Mouse (Mus musculus): ENCODE results near the gene Gprc5a. TPM values are rescaled to one million over a fixed set of nuclear protein-coding genes. Genes with fewer than 3 reads are reported as not detected.

Gene Gprc5a
- polyA plus RNA-seq, 1 experiment from 2014 or later, result 2.5 TPM

- Histone ChIP-seq H3K36me3 (no peaks in the 10 kb centered on the region), H3K4me3 (no peak overlapping the region), H3K4me2 (replicated peaks) (no peak overlapping the region), H3K9me3 (no peaks in the 10 kb centered on the region), H3K27me3 (peaks cover 5% of the 10 kb centered on the region), H3K9ac (no peak overlapping the region), H3K27ac (no peak overlapping the region), H3K4me1 (0 out of 2 replicates have a peak, but pooled peaks cover 3% of the 10 kb centered on the region)
- WGBS, result 73% methylated on average over 9 of the region's 9 CpGs
- ATAC-seq (ENCODE audit: low FRiP score, low read depth), result no peak
These were observed 18.2 kb upstream of the Gprc5a start for GRCm38 (mm10) chr6:135047276-135047675.

GRCm38 (mm10) chr6:135048509-135048908 lies 16.9 kb upstream of the Gprc5a start:
- Histone ChIP-seq H3K4me1 (0 out of 2 replicates have a peak, but pooled peaks cover 3% of the 10 kb centered on the region), H3K4me2 (replicated peaks) (no peak overlapping the region), H3K27me3 (peaks cover 5% of the 10 kb centered on the region), H3K9me3 (no peaks in the 10 kb centered on the region), H3K4me3 (no peak overlapping the region), H3K9ac (no peak overlapping the region), H3K27ac (no peak overlapping the region), H3K36me3 (no peaks in the 10 kb centered on the region)
- no peak for ATAC-seq (ENCODE audit: low FRiP score, low read depth)
- 63% methylated on average over 6 of the region's 6 CpGs for WGBS

GRCm38 (mm10) chr6:135048956-135049355 lies 16.5 kb upstream of the Gprc5a start:
- peaks cover 5% of the 10 kb centered on the region for H3K27me3 ChIP-seq
- H3K4me3 ChIP-seq, result no peak overlapping the region
- H3K9ac ChIP-seq, result no peak overlapping the region
- no peak for ATAC-seq (ENCODE audit: low FRiP score, low read depth)
- WGBS, result 68% methylated on average over 16 of the region's 16 CpGs
- H3K36me3 ChIP-seq, result no peaks in the 10 kb centered on the region
- no peak overlapping the region for H3K4me2 ChIP-seq (replicated peaks)
- 0 out of 2 replicates have a peak, but pooled peaks cover 3% of the 10 kb centered on the region for H3K4me1 ChIP-seq
- H3K9me3 ChIP-seq, result no peaks in the 10 kb centered on the region
- H3K27ac ChIP-seq, result no peak overlapping the region

- Histone ChIP-seq H3K4me2 (replicated peaks) (no peak overlapping the region), H3K27me3 (no peaks in the 10 kb centered on the region), H3K4me3 (no peak overlapping the region), H3K9me3 (no peaks in the 10 kb centered on the region), H3K9ac (no peak overlapping the region), H3K4me1 (no peaks in the 10 kb centered on the region), H3K27ac (no peak overlapping the region), H3K36me3 (no peaks in the 10 kb centered on the region)
- 83% methylated on average over 3 of the region's 3 CpGs for WGBS
- no peak for ATAC-seq (ENCODE audit: low FRiP score, low read depth)
These were observed 11.7 kb upstream of the Gprc5a start for GRCm38 (mm10) chr6:135053789-135054188.

- no peak overlapping the region for H3K9ac ChIP-seq
- no peaks in the 10 kb centered on the region for H3K4me1 ChIP-seq
- H3K4me2 ChIP-seq (replicated peaks), result no peak overlapping the region
- no peaks in the 10 kb centered on the region for H3K36me3 ChIP-seq
- 41% methylated on average over 4 of the region's 4 CpGs for WGBS
- no peaks in the 10 kb centered on the region for H3K9me3 ChIP-seq
- no peak for ATAC-seq (ENCODE audit: low FRiP score, low read depth)
- H3K4me3 ChIP-seq, result no peak overlapping the region
- no peaks in the 10 kb centered on the region for H3K27me3 ChIP-seq
- no peak overlapping the region for H3K27ac ChIP-seq
These were observed 9.6 kb upstream of the Gprc5a start for GRCm38 (mm10) chr6:135055882-135056281.

- H3K4me2 ChIP-seq (replicated peaks), result no peak overlapping the region
- H3K27ac ChIP-seq, result no peak overlapping the region
- H3K4me1 ChIP-seq, result peaks cover 7% of the 10 kb centered on the region
- 89% methylated on average over 4 of the region's 4 CpGs for WGBS
- H3K4me3 ChIP-seq, result no peak overlapping the region
- no peak for ATAC-seq (ENCODE audit: low FRiP score, low read depth)
- no peaks in the 10 kb centered on the region for H3K9me3 ChIP-seq
- peaks cover 13% of the 10 kb centered on the region for H3K27me3 ChIP-seq
- no peaks in the 10 kb centered on the region for H3K36me3 ChIP-seq
- no peak overlapping the region for H3K9ac ChIP-seq
These were observed 4.7 kb upstream of the Gprc5a start for GRCm38 (mm10) chr6:135060728-135061127.

- Histone ChIP-seq H3K9me3 (no peaks in the 10 kb centered on the region), H3K4me3 (no peak overlapping the region), H3K36me3 (no peaks in the 10 kb centered on the region), H3K4me2 (replicated peaks) (peak overlapping the region; percentile 77; the same call in 1 of the 2 replicates), H3K4me1 (peaks cover 25% of the 10 kb centered on the region), H3K9ac (no peak overlapping the region), H3K27ac (no peak overlapping the region), H3K27me3 (peaks cover 24% of the 10 kb centered on the region)
- ATAC-seq (ENCODE audit: low FRiP score, low read depth), result no peak
- 66% methylated on average over 12 of the region's 12 CpGs for WGBS
These were observed 830 bp upstream of the Gprc5a start for GRCm38 (mm10) chr6:135064621-135065020.

- Histone ChIP-seq H3K4me3 (no peak overlapping the region), H3K27me3 (peaks cover 24% of the 10 kb centered on the region), H3K4me2 (replicated peaks) (0 out of 2 replicates have a peak overlapping the region, but pooled peaks have one; percentile 2), H3K9me3 (no peaks in the 10 kb centered on the region), H3K36me3 (no peaks in the 10 kb centered on the region), H3K27ac (no peak overlapping the region), H3K4me1 (peaks cover 25% of the 10 kb centered on the region), H3K9ac (no peak overlapping the region)
- ATAC-seq (ENCODE audit: low FRiP score, low read depth), result no peak
- 40% methylated on average over 6 of the region's 6 CpGs for WGBS
These were observed 1.5 kb downstream of the Gprc5a start for GRCm38 (mm10) chr6:135066795-135067445.

GRCm38 (mm10) chr6:135068221-135068620 lies 2.8 kb downstream of the Gprc5a start:
- Histone ChIP-seq H3K4me1 (peaks cover 25% of the 10 kb centered on the region), H3K9ac (no peak overlapping the region), H3K4me3 (no peak overlapping the region), H3K27ac (no peak overlapping the region), H3K36me3 (no peaks in the 10 kb centered on the region), H3K4me2 (replicated peaks) (no peak overlapping the region), H3K27me3 (peaks cover 24% of the 10 kb centered on the region), H3K9me3 (no peaks in the 10 kb centered on the region)
- no peak for ATAC-seq (ENCODE audit: low FRiP score, low read depth)
- WGBS, result 68% methylated on average over 5 of the region's 5 CpGs

GRCm38 (mm10) chr6:135069856-135070255 lies 4.4 kb downstream of the Gprc5a start:
- H3K4me3 ChIP-seq, result no peak overlapping the region
- no peak overlapping the region for H3K4me2 ChIP-seq (replicated peaks)
- no peaks in the 10 kb centered on the region for H3K9me3 ChIP-seq
- peaks cover 16% of the 10 kb centered on the region for H3K27me3 ChIP-seq
- no peak overlapping the region for H3K27ac ChIP-seq
- ATAC-seq (ENCODE audit: low FRiP score, low read depth), result no peak
- H3K36me3 ChIP-seq, result no peaks in the 10 kb centered on the region
- 73% methylated on average over 6 of the region's 6 CpGs for WGBS
- no peak overlapping the region for H3K9ac ChIP-seq
- peaks cover 25% of the 10 kb centered on the region for H3K4me1 ChIP-seq

GRCm38 (mm10) chr6:135070347-135070746 lies 4.9 kb downstream of the Gprc5a start:
- H3K4me1 ChIP-seq, result peaks cover 21% of the 10 kb centered on the region
- no peaks in the 10 kb centered on the region for H3K36me3 ChIP-seq
- H3K9ac ChIP-seq, result no peak overlapping the region
- 83% methylated on average over 2 of the region's 2 CpGs for WGBS
- no peaks in the 10 kb centered on the region for H3K9me3 ChIP-seq
- no peak for ATAC-seq (ENCODE audit: low FRiP score, low read depth)
- no peak overlapping the region for H3K4me2 ChIP-seq (replicated peaks)
- no peak overlapping the region for H3K27ac ChIP-seq
- peaks cover 12% of the 10 kb centered on the region; the same call in 1 of the 2 replicates for H3K27me3 ChIP-seq
- H3K4me3 ChIP-seq, result no peak overlapping the region

GRCm38 (mm10) chr6:135074405-135074947 lies 9.0 kb downstream of the Gprc5a start:
- H3K9me3 ChIP-seq, result no peaks in the 10 kb centered on the region
- 83% methylated on average over 6 of the region's 6 CpGs for WGBS

More at GRCm38 (mm10) chr6:135074405-135074947, 9.0 kb downstream of the Gprc5a start:
- Histone ChIP-seq H3K27me3 (no peaks in the 10 kb centered on the region), H3K9ac (no peak overlapping the region), H3K4me2 (replicated peaks) (no peak overlapping the region), H3K36me3 (0 out of 2 replicates have a peak, but pooled peaks cover 6% of the 10 kb centered on the region), H3K27ac (no peak overlapping the region), H3K4me1 (no peaks in the 10 kb centered on the region), H3K4me3 (no peak overlapping the region)
- no peak for ATAC-seq (ENCODE audit: low FRiP score, low read depth)

Data from limb, embryonic 13.5 days (tissue).